Mouse (Mus musculus) large intestine, adult 2 months (tissue): ENCODE data around the gene Srebf1. TPM values are rescaled to one million over a fixed set of nuclear protein-coding genes. Genes with fewer than 3 reads are reported as not detected.

ENCODE experiments used
- DNase-seq: peaks from one replicate; pipeline ENCODE4 v3.0.0-alpha.2; 2012; ENCODE audit warnings: low read depth, low spot score
- WGBS: fragments of 180-500 bp; shearing (Covaris S2); methylation state at CpG from one replicate; pipeline ENCODE4 v1.1.7; 2018; 5-methylcytosine and 5-hydroxymethylcytosine counted together
- polyA plus RNA-seq: library from polyadenylated mRNA; depleted of rRNA; stranded (reverse); fragments of >200 nt; gene quantifications from 2 replicates; pipeline ENCODE4 v1.2.3, GENCODE M21; 2012

The Srebf1 gene
- polyA plus RNA-seq, 1 experiment: 76.8 TPM

- DNase-seq: no peak
Observed at GRCm38 (mm10) chr11:60244503-60245143, 22.2 kb upstream of the Srebf1 start.

GRCm38 (mm10) chr11:60240509-60240908, 18.1 kb upstream of the Srebf1 start:
- 85% methylated on average over 4 of the region's 4 CpGs for WGBS
- no peak for DNase-seq

More at GRCm38 (mm10) chr11:60244503-60245143, 22.2 kb upstream of the Srebf1 start:
- 51% methylated on average over 11 of the region's 11 CpGs for WGBS

GRCm38 (mm10) chr11:60235351-60235750, 13.0 kb upstream of the Srebf1 start:
- 46% methylated on average over 5 of the region's 5 CpGs for WGBS
- DNase-seq: no peak

GRCm38 (mm10) chr11:60233235-60233634, 10.9 kb upstream of the Srebf1 start:
- DNase-seq: no peak
- whole genome bisulfite sequencing: 51% methylated on average over 8 of the region's 8 CpGs

GRCm38 (mm10) chr11:60232441-60233058, 10.2 kb upstream of the Srebf1 start:
- 89% methylated on average over 14 of the region's 14 CpGs for WGBS

GRCm38 (mm10) chr11:60231951-60232350, 9.6 kb upstream of the Srebf1 start:
- WGBS: 76% methylated on average over 4 of the region's 4 CpGs
- no peak for DNase-seq

More at GRCm38 (mm10) chr11:60232441-60233058, 10.2 kb upstream of the Srebf1 start:
- no peak for DNase-seq

GRCm38 (mm10) chr11:60231326-60231725, 8.9 kb upstream of the Srebf1 start:
- DNase-seq: no peak
- WGBS: 92% methylated on average over 3 of the region's 3 CpGs

GRCm38 (mm10) chr11:60230512-60230911, 8.1 kb upstream of the Srebf1 start:
- no peak for DNase-seq
- 90% methylated on average over 7 of the region's 7 CpGs for WGBS

GRCm38 (mm10) chr11:60229821-60230220, 7.4 kb upstream of the Srebf1 start:
- 44% methylated on average over 13 of the region's 13 CpGs for WGBS
- DNase-seq: no peak

GRCm38 (mm10) chr11:60228525-60228924, 6.1 kb upstream of the Srebf1 start:
- no peak for DNase-seq
- 81% methylated on average over 3 of the region's 3 CpGs for WGBS

- WGBS: 83% methylated on average over 1 of the region's 1 CpGs
- no peak for DNase-seq
Observed at GRCm38 (mm10) chr11:60225874-60226273, 3.5 kb upstream of the Srebf1 start.

GRCm38 (mm10) chr11:60224676-60225075, 2.3 kb upstream of the Srebf1 start:
- 62% methylated on average over 4 of the region's 4 CpGs for WGBS
- no peak for DNase-seq

- 42% methylated on average over 3 of the region's 3 CpGs for WGBS
- DNase-seq: no peak
Observed at GRCm38 (mm10) chr11:60222085-60222468, 304 bp downstream of the Srebf1 start.

GRCm38 (mm10) chr11:60221425-60221824, 956 bp downstream of the Srebf1 start:
- 93% methylated on average over 6 of the region's 6 CpGs for WGBS
- no peak for DNase-seq

GRCm38 (mm10) chr11:60220291-60220804, 2.0 kb downstream of the Srebf1 start:
- no peak for DNase-seq
- WGBS: under 1% methylated on average over 46 of the region's 46 CpGs

GRCm38 (mm10) chr11:60219609-60220008, 2.8 kb downstream of the Srebf1 start:
- 4% methylated on average over 8 of the region's 8 CpGs for WGBS
- no peak for DNase-seq

GRCm38 (mm10) chr11:60217467-60217866, 4.9 kb downstream of the Srebf1 start:
- DNase-seq: no peak
- WGBS: 51% methylated on average over 7 of the region's 7 CpGs

GRCm38 (mm10) chr11:60216671-60217070, 5.7 kb downstream of the Srebf1 start:
- 57% methylated on average over 1 of the region's 1 CpGs for WGBS

GRCm38 (mm10) chr11:60213266-60213665, 9.1 kb downstream of the Srebf1 start:
- DNase-seq: no peak
- 69% methylated on average over 6 of the region's 6 CpGs for WGBS

More at GRCm38 (mm10) chr11:60216671-60217070, 5.7 kb downstream of the Srebf1 start:
- DNase-seq: no peak

- 72% methylated on average over 12 of the region's 12 CpGs for WGBS
- DNase-seq: no peak
Observed at GRCm38 (mm10) chr11:60211761-60212160, 10.6 kb downstream of the Srebf1 start.

GRCm38 (mm10) chr11:60211152-60211551, 11.2 kb downstream of the Srebf1 start:
- 45% methylated on average over 3 of the region's 3 CpGs for WGBS
- DNase-seq: no peak
